18 mouse cellular contexts compared by ENCODE assay signal in genomic region chr2:127778451-127778850, GRCm38 (mm10). TPM values are rescaled to one million over a fixed set of nuclear protein-coding genes. Genes with fewer than 3 reads are reported as not detected.
"Had no signal": no experiment of that assay in that cellular context is flagged by ENCODE, and none has a peak within 500 bp of the region (broad histone marks: within the 10 kb centered on the region; RNA-seq: fewer than 3 reads in every experiment).

No protein-coding gene starts in this region.

- H3K4me3 ChIP-seq: neural tube, embryonic 12.5 days; neural tube, embryonic 13.5 days; neural tube, embryonic 15.5 days; stomach, embryonic 15.5 days had no signal

- H3K9me3 ChIP-seq: neural tube, embryonic 12.5 days; neural tube, embryonic 13.5 days; neural tube, embryonic 15.5 days; stomach, embryonic 15.5 days had no signal

- H3K27ac ChIP-seq: neural tube, embryonic 12.5 days; neural tube, embryonic 13.5 days; neural tube, embryonic 15.5 days; stomach, embryonic 15.5 days; stomach, postnatal 0 days had no signal

- H3K36me3 ChIP-seq: stomach, embryonic 15.5 days had no signal

- DNase-seq: retina, postnatal 1 day; right cerebral cortex, adult 18-20 months; right cerebral cortex, postnatal 14 days; right cerebral cortex, postnatal 25 days; right cerebral cortex, postnatal 4 days; spleen, adult 18-20 months; thymus, adult 18-20 months; thymus, adult 2 months; thymus, postnatal 14 days; thymus, postnatal 25 days; thymus, postnatal 36 days; thymus, postnatal 4 days had no signal

- H3K27me3 ChIP-seq: neural tube, embryonic 12.5 days; neural tube, embryonic 13.5 days; neural tube, embryonic 15.5 days; stomach, embryonic 15.5 days had no signal

- H3K4me1 ChIP-seq: neural tube, embryonic 12.5 days; stomach, embryonic 15.5 days had no signal

RNA-seq across cellular contexts. Expression of gene Mall, which starts 48.7 kb away (rescaled TPM):
- total RNA-seq: neutrophil, adult 5-6 weeks had no signal

RNA-seq across cellular contexts. Expression of gene Bub1, which starts 53.2 kb away (rescaled TPM):
- total RNA-seq: neutrophil, adult 5-6 weeks had no signal
